Mouse (Mus musculus): ENCODE measurements around the gene Spata16. TPM values are rescaled to one million over a fixed set of nuclear protein-coding genes. Genes with fewer than 3 reads are reported as not detected.
A peak's percentile ranks its signal among the peaks of the same experiment; 100 is the strongest.

The Spata16 gene
- polyA plus RNA-seq, 1 experiment from 2014 or later: not detected

DNA sequence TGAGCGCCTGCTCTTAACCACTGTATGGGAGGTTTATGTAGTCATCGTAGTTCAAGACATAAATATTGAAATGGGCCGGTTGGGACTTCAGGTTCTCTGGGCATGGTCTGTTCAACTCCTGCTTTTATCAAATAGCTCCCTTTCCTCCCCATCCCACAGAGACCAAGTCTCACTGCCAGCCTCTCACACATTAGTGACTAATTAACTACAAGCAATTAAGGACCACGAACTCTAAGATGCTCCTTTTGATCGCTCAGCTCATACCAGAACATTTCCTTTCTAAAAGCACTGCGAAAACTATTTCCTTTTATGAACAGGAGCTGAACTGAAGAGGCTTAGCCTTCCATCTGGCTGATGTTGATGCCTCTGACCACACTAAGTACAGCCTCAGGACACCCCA lies 346.3 kb downstream of the Spata16 start:
- no peaks in the 10 kb centered on the region for H3K27me3 ChIP-seq (replicated peaks)
- ATAC-seq (ENCODE audit: low FRiP score): no peak

DNA sequence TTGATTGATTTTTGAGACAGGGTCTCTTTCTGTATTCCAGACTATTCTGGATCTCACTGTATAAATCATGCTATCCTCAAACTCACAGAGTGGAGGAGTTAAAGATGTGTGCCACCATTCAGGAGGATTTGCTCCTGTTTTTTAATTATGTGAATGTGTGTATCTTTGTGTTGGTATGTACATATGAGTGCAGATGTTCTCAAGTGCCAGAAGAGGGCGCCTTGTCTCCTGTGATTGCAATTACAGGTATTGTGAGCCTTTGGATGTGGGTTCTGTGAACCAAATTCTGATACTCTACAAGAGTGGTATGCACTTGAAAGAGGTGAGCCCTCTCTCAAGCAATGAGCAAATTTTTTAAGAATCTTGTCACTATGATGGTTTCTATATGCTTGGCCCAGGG lies 369.4 kb downstream of the Spata16 start:
- no peaks in the 10 kb centered on the region for H3K9me3 ChIP-seq (replicated peaks)
- no peaks in the 10 kb centered on the region for H3K4me1 ChIP-seq
- no peak overlapping the region for H3K27ac ChIP-seq (replicated peaks)
- ATAC-seq (ENCODE audit: low FRiP score): no peak
- no peak overlapping the region for H3K4me2 ChIP-seq
- H3K9ac ChIP-seq (replicated peaks): no peak overlapping the region
- H3K27me3 ChIP-seq (replicated peaks): no peaks in the 10 kb centered on the region
- WGBS: 63% methylated on average over 1 of the region's 1 CpGs
- no peaks in the 10 kb centered on the region for H3K36me3 ChIP-seq
- no peak overlapping the region for H3K4me3 ChIP-seq (replicated peaks)

More for the DNA sequence above, 346.3 kb downstream of the Spata16 start:
- Histone ChIP-seq H3K4me3 (replicated peaks) (no peak overlapping the region), H3K9me3 (replicated peaks) (no peaks in the 10 kb centered on the region), H3K9ac (replicated peaks) (no peak overlapping the region), H3K4me2 (no peak overlapping the region), H3K36me3 (no peaks in the 10 kb centered on the region), H3K27ac (replicated peaks) (no peak overlapping the region), H3K4me1 (no peaks in the 10 kb centered on the region)
- WGBS: 77% methylated on average over 6 of the region's 6 CpGs

DNA sequence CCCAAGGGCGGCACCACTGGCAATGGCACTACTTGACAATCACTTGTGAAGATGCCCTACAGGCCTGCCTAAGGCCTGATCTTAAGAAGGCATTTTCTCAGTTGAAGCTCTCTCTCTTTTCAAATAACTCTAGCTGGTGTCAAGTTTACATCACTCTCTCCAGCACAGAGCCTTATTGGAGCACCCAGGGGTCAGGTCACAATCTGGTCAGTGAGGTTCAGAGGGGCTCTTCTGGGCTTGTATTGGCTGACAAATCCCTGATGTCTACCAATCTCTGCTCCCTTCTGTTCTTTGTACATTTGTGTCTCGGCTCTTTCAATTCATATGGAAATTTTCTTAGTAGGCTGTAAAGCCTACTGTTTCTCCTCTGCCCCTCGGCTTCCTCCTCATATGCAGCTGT lies 390.5 kb downstream of the Spata16 start:
- WGBS: 39% methylated on average over 3 of the region's 3 CpGs

DNA sequence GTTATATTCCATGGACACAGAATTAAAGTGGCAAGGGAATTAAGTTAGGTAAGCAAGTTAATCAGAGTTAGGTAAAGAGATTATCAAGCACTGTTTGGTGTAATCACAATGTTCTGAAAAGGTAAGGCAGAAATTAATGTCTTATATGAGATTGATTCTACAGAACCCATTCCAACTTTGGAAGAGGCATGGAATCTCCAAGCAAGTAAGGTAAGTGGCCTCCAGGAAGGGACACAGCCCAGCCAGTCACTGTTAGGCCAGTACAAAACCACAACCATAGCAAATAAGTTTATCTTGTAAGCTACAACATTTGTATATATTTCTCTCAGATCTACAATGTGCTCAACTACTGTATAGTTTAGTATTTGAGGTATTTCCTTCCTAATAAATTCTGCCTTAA lies 391.1 kb downstream of the Spata16 start:
- Histone ChIP-seq H3K4me3 (replicated peaks) (no peak overlapping the region), H3K9me3 (replicated peaks) (no peaks in the 10 kb centered on the region), H3K4me1 (0 out of 2 replicates have a peak, but pooled peaks cover 3% of the 10 kb centered on the region), H3K4me2 (no peak overlapping the region), H3K27me3 (replicated peaks) (no peaks in the 10 kb centered on the region), H3K9ac (replicated peaks) (no peak overlapping the region), H3K36me3 (no peaks in the 10 kb centered on the region), H3K27ac (replicated peaks) (no peak overlapping the region)
- no peak for ATAC-seq (ENCODE audit: low FRiP score)

More for the DNA sequence above, 390.5 kb downstream of the Spata16 start:
- no peak overlapping the region for H3K4me2 ChIP-seq
- H3K27me3 ChIP-seq (replicated peaks): no peaks in the 10 kb centered on the region
- no peak overlapping the region for H3K4me3 ChIP-seq (replicated peaks)
- H3K9me3 ChIP-seq (replicated peaks): no peaks in the 10 kb centered on the region
- 0 out of 2 replicates have a peak, but pooled peaks cover 3% of the 10 kb centered on the region for H3K4me1 ChIP-seq
- H3K9ac ChIP-seq (replicated peaks): no peak overlapping the region
- no peaks in the 10 kb centered on the region for H3K36me3 ChIP-seq
- H3K27ac ChIP-seq (replicated peaks): no peak overlapping the region
- ATAC-seq (ENCODE audit: low FRiP score): no peak

DNA sequence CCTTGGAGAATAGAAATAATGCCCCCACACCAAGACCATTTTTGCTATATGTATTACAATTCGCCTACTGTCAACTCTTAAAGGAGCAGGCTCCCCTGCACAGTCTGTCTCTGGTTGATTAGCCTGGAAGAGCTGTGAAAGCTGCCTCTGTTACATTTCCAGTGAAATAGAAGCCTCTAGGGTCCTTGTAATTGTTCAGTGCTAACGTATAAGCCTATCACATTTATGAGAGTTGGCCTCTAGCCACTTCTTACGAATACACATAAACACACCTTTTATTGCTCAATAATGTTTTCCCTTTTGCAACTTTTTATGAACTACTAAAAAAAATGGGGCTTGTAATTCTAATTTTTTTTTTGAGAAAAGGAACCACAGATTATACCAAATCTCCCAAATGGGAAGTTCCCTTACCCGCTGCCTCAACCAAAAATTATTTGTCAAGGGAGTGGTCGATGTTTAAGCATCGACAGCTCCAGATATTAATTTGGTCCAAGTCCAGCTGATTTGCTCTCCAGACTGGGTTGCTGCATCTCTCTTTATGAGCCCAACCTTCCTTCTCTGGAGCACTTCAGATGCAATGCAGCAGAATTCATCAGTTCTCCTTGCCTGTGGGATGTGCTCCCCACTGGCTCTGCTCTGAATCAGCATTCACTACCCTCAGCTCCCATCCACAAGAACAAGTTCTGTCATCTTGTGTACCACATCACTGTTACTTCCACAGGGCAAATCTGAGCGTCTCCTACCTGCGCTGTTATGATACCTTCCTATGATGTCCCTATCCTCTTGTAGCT lies 392.8 kb downstream of the Spata16 start:
- Histone ChIP-seq H3K9me3 (replicated peaks) (no peaks in the 10 kb centered on the region), H3K36me3 (no peaks in the 10 kb centered on the region), H3K4me1 (0 out of 2 replicates have a peak, but pooled peaks cover 3% of the 10 kb centered on the region), H3K4me3 (replicated peaks) (no peak overlapping the region), H3K27ac (replicated peaks) (peak overlapping the region; percentile 23; the same call in 1 of the 2 replicates), H3K27me3 (replicated peaks) (no peaks in the 10 kb centered on the region), H3K4me2 (no peak overlapping the region), H3K9ac (replicated peaks) (no peak overlapping the region)
- peak; percentile 64 for ATAC-seq (ENCODE audit: low FRiP score)
- WGBS: 61% methylated on average over 8 of the region's 8 CpGs

Small RNA genes lying within 50 kb of the gene (microRNA-seq; reads per million reads assigned to microRNA genes)
- gene Gm25773 (not detected), gene Gm44464 (not detected)

Measured in neural tube, embryonic 15.5 days (tissue).